Mouse (Mus musculus) central nervous system, embryonic 14 days (tissue): ENCODE measurements around the gene Bdh1. TPM values are rescaled to one million over a fixed set of nuclear protein-coding genes. Genes with fewer than 3 reads are reported as not detected.

Experiments
- polyA plus RNA-seq: library from polyadenylated mRNA; depleted of rRNA; stranded (reverse); fragments of >200 nt; gene quantifications from 2 replicates; pipeline ENCODE4 v1.2.3, GENCODE M21; 2012; rRNA removed

The Bdh1 gene
- polyA plus RNA-seq: 130 and 160 TPM in 2 replicates

DNA sequence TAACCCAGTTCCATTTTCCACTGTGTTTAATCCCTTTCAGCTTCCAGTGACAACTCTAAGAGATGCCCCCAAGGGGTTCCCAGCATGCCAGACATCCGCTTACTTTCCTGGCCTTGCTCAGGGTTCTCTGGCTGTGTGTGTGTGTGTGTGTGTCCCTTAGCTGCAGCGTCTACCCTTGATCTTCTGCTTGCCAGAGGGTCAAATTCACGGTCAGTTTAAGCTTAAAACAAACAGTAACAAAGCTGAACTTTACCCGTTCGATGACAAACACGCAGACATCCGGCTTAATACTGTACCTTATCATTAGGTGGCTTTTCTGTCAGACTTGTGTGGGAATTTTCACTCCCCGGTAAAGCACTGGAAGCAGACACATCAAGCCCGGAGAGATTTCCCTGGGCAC is at the start of gene Bdh1:
Gene Bdh1 (plus strand): TSS at position 281 of the 400 bp plus-strand sequence.

Other genes starting within 250 kb of the Bdh1 start
- 24.2 and 24.9 TPM in 2 replicates for gene Acap2, start 221.0 kb upstream of the Bdh1 start, polyA plus RNA-seq
- 48.6 and 52.8 TPM in 2 replicates for gene Ppp1r2, start 147.0 kb upstream of the Bdh1 start, polyA plus RNA-seq
- 49.4 and 61.7 TPM in 2 replicates for gene Apod, start 107.5 kb upstream of the Bdh1 start, polyA plus RNA-seq
- 37.0 and 42.9 TPM in 2 replicates for gene Dlg1, start 241.2 kb downstream of the Bdh1 start, polyA plus RNA-seq